Mouse (Mus musculus) kidney, postnatal 25 days (tissue): ENCODE results near the gene Sppl2b.

Experiments
- DNase-seq, 2 experiments: peaks; one replicate each; pipeline ENCODE4 v3.0.0; 2021; ENCODE audit warnings: mixed read lengths in 2 of 2

Sppl2b gene

DNA sequence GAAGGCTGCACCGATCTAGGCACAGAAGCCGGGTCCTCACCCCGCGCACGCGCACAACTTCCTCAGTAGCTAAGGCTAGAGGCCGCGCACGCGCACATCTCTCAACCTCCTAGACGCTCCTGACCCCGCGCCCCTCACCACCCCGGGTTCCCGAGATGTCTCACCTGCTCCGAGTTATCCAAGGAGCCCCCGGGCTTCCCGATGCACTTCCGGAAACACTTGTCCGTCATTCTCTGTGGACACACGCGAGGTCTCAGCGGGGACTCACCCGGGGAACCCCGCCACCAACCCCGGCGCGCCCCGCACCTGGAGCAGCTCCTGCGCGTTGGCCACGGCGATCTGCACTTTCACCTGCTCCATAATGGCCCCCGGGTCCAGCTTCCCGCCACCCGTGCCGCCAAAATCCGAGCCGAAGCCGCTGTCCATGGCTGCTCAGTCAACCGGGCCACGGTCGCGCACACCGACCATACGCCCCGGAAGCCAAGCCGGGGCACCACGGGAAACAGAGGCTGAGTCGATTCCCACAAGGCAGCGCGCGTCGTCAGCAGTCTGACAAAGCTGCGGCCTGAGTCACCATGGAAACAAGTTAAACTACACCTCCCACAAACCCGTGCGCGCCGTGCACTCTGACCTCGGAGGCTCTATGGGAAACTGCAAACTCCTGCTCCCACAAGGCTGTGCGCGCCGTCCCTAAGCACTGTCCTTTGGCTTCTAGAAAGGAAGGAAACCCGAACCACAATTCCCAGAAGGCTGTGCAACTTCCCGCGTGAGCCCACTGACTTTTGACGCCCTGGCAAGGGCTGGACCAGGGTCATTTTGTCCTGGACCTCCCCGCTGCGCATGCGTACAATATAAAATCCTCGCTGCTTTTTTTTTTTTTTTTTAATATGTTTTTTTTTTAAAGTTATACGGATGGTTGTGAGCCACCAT is 45.5 kb downstream of the Sppl2b start, which contains the start of gene Timm13:
Gene Timm13 (minus strand): TSS at position 652 of the 930 bp plus-strand sequence.
- peak; percentile 98 to 100 for DNase-seq

DNA sequence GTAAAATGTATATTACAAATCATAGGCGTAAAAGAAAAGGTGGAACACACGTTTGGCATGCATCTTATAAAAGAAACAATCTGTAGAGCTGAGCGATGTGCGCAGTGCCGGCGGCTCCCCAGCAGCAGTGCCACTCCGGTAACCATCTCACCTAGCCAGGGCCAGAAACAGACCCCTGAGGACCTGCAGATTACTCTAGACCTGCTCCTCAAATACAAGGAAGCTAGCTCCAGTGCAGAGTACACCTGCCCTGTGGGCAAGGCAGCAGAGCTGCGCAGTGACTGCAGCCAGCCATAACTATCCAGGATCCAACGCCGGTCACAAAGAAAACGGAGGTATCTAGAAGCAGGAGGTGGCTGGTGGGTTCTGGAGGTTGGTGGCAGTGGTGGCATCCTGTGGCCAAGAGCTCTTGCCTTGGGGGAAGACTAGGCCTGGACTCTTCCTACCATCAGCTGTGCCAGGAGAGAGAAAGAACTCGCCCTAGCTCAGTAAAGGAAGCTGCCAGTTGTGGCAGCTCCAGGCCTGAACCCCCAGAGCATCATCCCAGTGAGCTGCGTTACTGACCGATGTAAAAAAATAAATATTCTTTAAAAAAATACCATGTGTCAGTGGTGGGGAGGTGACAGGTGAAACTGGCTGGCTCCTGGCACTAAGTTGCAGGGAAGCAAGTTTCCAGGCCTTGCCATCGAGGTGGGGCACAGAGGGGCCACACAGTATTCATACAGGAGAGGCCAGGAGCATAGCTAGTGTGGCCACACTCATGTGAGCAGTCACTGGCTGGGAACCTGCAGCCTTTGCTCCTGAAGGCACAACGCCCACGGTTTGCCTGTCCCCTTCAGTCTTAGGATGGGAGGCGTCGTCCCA is 46.6 kb downstream of the Sppl2b start:
- peak in 1 of 2 experiments; percentile 47 for DNase-seq

DNA sequence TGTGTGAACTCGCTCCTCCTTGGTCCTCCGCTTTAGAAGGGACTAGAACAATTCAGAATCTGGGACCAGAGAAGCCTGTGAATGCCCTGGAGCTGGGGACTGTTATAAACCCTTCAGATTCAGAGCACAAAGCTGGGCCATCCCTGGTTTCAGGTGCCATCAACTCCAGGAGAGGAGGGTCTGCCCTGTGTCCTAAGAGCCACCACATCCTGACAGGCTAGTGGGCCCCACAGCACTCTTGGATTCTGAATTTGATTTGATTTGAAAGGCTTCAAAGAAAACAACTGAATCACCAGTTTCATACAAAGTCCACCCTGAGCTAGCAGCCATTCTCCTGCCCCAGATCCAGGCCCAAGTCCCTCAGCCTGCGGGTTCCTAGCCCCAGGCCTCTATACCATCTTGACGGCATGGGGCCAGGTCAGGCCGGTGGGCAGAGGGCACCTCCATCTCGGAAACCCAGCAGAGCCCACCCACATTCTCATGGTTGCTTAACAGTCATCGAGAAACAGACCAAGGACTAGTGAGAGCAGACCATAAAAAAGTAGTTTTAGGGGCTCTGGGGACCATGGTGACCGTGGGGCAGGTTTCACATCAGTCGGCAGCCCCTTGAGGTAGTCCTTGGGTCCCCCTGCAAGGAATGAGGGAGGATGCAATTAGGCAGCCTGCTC is 47.3 kb downstream of the Sppl2b start:
- DNase-seq, result no peak

DNA sequence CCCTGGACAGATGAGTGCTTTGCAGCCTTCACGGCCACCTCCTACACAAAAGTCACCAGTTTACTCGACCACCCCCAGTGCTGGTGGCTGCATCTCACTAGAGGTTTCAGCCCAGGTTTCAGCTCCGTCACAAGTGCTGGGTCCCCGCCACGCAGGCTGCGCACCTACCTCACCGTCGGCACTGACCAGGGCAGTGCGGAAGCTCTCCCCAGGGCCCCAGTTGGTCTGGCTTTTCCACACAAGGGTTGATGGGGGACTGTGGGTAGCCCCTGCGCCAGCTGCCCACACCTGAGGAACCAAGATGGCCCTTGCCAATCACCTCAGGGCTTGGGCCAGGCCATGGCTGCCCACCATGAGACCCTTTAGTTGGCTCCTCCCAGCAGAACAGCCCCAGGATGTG is 48.2 kb downstream of the Sppl2b start:
- no peak for DNase-seq

DNA sequence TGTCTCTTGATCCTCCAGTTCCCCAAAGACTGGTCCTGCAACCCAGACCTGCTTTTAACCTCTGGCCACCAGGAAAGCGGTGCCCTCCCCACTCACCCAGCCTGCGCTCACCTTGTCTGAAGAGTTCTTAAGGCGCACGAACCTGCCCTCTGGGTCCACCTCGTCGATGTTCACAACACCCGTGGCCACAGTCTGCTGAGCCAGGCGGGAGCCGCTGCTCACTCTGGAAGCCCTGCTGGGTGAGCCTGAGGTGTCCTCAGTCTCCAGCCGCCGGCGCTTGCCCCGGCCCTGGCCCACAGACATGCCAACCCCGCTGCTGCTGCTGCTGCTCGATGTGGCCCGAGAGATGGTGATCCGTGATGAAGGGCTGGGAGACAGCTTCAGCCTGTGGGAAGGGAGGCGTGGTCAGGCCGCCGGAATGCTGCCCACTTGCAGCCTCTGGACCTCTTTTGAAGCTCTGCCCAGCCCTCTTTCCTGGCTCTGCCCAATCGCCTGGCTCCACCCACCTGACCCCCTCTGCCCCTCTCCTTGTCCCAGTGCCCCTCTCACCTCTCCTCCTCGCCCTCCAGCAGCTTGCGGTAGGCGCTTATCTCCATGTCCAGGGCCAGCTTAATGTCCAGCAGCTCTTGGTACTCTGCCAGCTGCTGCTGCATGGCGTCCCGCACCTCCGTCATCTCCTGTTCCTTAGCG is 49.1 kb downstream of the Sppl2b start:
- DNase-seq, result peak in 1 of 2 experiments; percentile 50

DNA sequence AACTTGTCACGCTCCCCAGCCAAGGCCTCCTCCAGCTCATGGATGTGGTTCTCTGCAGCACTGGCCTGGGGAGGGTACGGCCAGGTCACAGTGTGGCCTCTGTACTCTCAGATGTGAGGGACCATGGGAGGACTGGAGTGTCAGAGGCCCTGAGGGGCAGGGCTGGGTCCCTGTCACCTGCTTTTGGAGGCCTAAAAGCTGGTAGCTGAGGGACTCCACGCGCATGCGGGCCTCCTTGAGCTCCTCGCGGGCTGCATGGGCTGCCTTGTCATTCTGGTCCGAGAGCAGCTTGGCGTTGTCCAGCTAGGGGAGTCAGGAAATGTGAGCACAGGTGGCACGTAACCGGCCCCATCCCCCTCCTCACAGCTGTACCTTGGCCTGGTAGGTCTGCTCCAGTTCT is 49.6 kb downstream of the Sppl2b start:
- DNase-seq, result no peak

DNA sequence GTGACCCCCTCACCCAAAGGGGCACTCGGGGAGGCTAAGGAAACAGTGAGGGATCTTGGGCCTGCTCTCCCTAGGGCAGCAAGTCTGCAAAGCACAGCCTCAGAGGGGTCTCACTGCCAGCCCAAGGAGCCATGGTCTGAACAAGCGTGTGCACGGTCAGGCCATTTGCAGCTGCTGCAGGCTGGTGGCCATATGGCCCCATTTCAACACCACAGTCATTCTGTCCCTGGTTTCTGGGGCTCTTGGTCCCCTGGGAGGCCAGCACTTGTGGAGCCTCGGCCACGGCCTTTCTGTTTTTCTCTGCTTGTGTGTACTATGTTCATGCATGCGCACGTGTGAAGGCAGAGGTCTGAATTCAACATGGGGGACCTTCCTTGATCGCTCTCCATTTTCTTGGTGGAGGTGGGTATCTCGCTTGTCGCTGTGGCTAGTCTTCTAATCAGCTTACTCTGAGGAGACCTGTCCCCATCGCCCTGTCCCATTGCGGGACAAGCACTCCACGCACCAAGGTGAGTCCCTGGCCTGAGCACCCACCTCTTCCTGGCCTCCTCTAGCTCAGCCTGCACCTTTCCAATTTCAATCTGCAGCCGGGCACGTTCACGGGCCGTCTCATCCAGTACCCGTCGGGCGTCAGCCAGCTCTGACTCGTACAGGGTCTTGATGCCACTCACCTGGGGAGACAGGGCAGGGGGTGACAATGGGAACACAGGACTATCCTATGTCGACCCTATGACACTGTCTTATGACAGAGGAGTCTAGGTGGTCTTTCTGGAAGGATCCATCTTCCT is 54.5 kb downstream of the Sppl2b start:
- no peak for DNase-seq

DNA sequence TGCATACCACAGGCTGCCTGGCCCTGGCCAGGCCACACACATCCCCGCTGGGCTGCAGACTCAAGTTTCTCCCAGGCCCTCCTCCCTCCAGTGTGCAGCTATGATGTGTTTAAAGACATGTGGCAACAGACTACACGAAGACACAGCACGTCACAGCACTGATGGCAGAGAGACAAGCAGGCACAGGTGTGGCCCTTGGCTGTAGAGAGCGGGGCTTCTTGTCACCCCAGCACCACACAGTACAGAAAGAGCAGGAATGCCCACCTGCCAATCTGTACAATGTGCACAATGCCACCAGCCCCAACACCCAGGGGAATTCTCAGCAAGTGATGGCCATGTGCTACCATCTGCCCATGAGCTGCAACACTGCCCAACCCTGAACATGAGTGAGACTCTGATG is 56.3 kb downstream of the Sppl2b start:
- DNase-seq, result no peak

DNA sequence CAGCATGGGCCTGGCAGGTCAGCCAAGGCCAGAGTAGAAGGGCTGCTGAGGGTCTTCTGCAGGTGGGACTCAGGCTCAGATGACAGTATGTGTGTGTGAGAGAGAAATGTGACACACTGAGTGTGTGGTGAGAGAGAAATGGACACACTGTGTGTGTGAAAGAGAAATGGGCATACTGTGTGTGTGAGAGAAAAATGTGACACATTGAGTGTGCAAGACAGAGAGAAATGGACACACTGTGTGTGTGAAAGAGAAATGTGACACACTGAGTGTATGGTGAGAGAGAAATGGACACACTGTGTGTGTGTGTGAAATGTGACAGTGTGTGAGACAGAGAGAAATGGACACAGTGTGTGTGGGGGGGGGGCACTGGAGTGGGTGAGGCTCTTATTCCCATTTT is 56.8 kb downstream of the Sppl2b start:
- no peak for DNase-seq

DNA sequence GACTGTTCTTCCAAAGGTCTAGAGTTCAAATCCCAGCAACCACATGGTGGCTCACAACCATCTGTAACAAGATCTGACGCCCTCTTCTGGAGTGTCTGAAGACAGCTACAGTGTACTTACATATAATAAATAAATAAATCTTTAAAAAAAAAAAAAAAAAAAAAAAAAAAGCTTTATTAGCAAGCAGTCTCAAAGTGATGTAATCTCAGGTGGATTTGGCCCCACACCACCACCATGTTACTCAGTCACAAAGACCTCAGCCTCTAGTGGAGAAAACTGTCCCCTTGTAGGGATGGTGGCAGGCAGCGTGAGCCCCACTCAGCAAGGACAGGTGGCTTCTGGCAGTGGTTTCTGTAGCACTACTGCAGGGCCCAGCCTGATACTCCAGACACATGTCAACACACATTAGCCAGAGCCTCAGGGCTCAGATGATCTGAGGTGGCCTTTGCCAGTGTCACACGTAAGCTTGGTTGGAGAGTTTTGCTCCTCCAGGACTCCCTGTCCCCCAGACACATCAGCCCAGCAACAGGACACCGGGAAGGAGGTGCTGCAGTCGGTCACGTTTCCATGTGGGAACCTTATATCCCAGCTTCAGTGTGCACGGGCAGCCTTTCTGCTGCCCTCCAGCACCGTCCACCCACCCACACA is 58.4 kb downstream of the Sppl2b start:
- DNase-seq, result no peak

DNA sequence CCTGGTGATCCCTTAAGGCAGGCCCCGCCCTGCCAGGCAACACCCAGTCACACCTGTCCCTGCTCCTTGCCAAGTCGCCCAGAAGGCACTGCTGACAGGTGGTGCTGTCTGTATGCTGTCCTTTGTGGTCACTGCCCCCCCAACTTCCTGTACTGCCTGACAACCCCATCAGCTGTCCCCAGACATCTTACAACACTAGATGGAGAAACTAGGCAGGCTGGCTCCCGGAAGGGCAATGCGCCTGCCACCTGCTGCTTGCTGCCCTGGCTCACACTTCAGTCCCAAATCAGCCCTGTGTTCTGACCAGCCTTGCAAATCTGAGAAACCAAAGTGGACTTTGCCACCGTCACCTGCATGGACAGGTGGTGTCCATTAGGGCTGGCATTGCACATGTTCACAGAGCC is 59.2 kb downstream of the Sppl2b start:
- peak in 1 of 2 experiments; percentile 66 for DNase-seq

DNA sequence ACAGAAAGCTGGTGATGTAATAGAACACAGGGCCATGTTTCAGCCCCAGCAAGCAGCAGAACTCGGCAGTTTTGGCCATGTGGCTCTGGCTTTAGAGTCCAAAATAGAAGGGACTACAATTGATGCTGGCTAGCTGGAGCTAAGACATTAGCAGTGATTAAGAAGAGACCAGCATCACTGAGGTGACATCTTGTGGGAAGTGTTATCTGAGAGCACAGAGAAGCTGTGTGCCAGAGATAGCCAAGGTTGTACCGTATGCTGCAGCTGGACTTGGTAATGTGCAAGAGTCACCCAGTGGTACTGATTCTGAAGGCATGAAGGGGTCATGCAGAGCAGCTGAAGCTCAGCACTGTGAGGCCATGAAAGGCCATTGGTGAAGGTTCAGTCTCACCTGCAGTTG is 60.2 kb downstream of the Sppl2b start:
- no peak for DNase-seq

DNA sequence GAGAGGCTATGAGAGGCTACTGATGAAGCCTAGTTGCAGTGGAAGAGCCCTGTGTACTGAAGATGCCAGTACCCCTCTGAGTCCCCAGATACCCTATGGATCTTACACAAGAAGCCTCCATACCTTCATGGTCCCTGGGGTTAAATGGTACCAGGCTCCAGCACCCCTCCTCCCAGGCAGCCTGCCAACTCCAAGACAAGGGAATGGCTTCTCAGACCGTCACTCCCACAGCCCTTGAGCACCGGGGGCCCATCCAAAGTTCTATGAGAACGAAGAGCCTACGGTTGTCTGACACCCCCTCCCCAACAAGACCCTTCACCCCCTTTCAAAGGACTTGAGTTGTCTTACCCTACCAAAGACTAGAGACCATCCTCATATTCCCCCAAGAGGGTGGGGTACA is 60.7 kb downstream of the Sppl2b start:
- DNase-seq, result no peak

DNA sequence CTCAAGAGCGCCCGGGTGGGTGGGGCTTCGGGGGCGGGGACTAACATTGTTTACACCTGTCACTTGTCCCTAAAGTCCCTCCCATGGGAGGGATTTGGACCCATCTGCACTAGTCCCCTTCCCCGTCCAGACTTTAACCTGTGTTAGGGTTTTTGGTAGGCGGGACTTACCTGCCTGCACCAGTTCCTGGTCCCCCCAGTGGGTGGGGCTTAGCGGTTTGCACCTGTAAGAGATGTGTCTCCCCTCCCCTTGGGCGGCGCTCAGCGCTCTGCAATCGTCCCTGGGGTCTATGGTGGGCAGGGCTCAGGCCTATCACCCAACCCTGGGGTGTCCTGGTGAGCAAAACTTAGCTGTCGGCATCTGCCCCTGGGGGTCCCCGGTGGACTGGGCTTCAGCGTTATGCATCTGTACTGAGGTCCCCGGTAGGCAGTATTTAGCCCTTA is 62.3 kb downstream of the Sppl2b start:
- DNase-seq, result peak; percentile 53 to 85

DNA sequence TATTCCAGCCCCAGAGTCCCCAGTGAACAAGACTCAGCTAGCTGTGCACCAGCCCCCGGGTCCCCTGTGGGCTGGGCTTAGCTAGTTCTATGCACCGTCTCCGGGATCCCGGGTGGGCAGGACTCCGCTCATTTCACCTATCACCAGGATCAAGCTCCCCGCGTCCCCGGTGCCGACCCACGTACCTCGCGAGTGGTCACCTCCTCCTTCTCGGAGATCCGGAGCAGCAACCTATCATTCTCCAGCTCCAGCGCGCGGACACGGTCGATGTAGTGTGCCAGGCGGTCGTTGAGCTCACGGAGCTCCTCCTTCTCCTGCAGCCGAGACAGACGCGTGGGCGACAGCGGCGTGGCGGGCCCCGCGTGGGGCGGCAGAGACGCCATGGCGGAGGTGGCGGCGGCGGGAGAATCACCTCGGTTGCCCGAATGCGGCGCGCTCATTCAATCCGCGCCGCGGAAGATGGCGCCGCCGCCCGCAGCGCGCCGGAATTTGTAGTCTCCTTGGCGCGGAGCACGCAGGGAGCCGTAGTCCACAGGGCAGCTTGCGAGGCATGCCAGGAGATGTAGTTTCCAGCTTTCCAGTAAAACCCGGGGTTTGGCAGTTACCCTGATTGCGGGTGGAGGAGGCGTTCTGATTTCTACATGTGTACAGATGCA is 62.8 kb downstream of the Sppl2b start, which contains the start of gene Lmnb2:
Gene Lmnb2 (minus strand): TSS at position 467 of the 656 bp plus-strand sequence.
- peak; percentile 79 to 86 for DNase-seq
